ENCODE assay signal across 32 mouse cellular contexts in genomic region chr1:93702106-93702505, GRCm38 (mm10). TPM values are rescaled to one million over a fixed set of nuclear protein-coding genes. Genes with fewer than 3 reads are reported as not detected.
"Had no signal": no experiment of that assay in that cellular context is flagged by ENCODE, and none has a peak within 500 bp of the region (broad histone marks: within the 10 kb centered on the region; RNA-seq: fewer than 3 reads in every experiment).

No protein-coding gene starts in this region.

- H3K4me1 ChIP-seq: limb, embryonic 10.5 days; limb, embryonic 12.5 days; limb, embryonic 15.5 days; liver, embryonic 12.5 days; liver, embryonic 13.5 days; liver, embryonic 15.5 days; midbrain, embryonic 10.5 days; midbrain, embryonic 12.5 days; midbrain, embryonic 13.5 days; midbrain, embryonic 15.5 days had no signal

- H3K27ac ChIP-seq: left cerebral cortex, adult 2 months; limb, embryonic 10.5 days; limb, embryonic 12.5 days; limb, embryonic 13.5 days; limb, embryonic 15.5 days; liver, embryonic 12.5 days; liver, embryonic 13.5 days; liver, embryonic 14.5 days; liver, embryonic 15.5 days; lung, embryonic 15.5 days; macrophage; midbrain, embryonic 10.5 days; midbrain, embryonic 12.5 days; midbrain, embryonic 13.5 days; midbrain, embryonic 15.5 days had no signal

- DNase-seq: left cerebral cortex, postnatal 4 days; liver; liver, embryonic 13.5 days; liver, postnatal 0 days; lung, adult 18-20 months; lung, adult 2 months; lung, embryonic 14.5 days; lung, postnatal 10 days; lung, postnatal 14 days; lung, postnatal 36 days; midbrain, embryonic 14.5 days had no signal

- ATAC-seq: liver, embryonic 12.5 days; liver, postnatal 0 days; lung, postnatal 0 days; midbrain, embryonic 13.5 days; midbrain, embryonic 15.5 days had no signal

- H3K9ac ChIP-seq: limb, embryonic 12.5 days; limb, embryonic 13.5 days; limb, embryonic 15.5 days; liver, embryonic 12.5 days; liver, embryonic 13.5 days; liver, embryonic 14.5 days; liver, embryonic 15.5 days; liver, postnatal 0 days; lung, embryonic 14.5 days; lung, embryonic 15.5 days; midbrain, embryonic 12.5 days; midbrain, embryonic 13.5 days; midbrain, embryonic 15.5 days had no signal

- H3K27me3 ChIP-seq: limb, embryonic 12.5 days; limb, embryonic 13.5 days; limb, embryonic 15.5 days; liver, embryonic 12.5 days; liver, embryonic 13.5 days; liver, embryonic 15.5 days; lung, embryonic 15.5 days; midbrain, embryonic 12.5 days; midbrain, embryonic 13.5 days; midbrain, embryonic 15.5 days had no signal

- H3K4me2 ChIP-seq: limb, embryonic 12.5 days; limb, embryonic 13.5 days; limb, embryonic 15.5 days; liver, embryonic 11.5 days; liver, embryonic 12.5 days; liver, embryonic 13.5 days; liver, embryonic 15.5 days; lung, embryonic 14.5 days; lung, embryonic 15.5 days; midbrain, embryonic 12.5 days; midbrain, embryonic 13.5 days; midbrain, embryonic 15.5 days had no signal

- H3K36me3 ChIP-seq: liver, embryonic 15.5 days; lung, embryonic 15.5 days had no signal

- H3K4me3 ChIP-seq: left cerebral cortex, adult 2 months; limb, embryonic 10.5 days; limb, embryonic 12.5 days; limb, embryonic 13.5 days; limb, embryonic 15.5 days; liver, embryonic 12.5 days; liver, embryonic 13.5 days; liver, embryonic 15.5 days; lung, embryonic 15.5 days; megakaryocyte, embryonic 14.5 days; midbrain, embryonic 10.5 days; midbrain, embryonic 12.5 days; midbrain, embryonic 13.5 days; midbrain, embryonic 15.5 days; myocyte had no signal

- H3K9me3 ChIP-seq: limb, embryonic 10.5 days; limb, embryonic 12.5 days; limb, embryonic 13.5 days; limb, embryonic 15.5 days; liver, embryonic 12.5 days; liver, embryonic 13.5 days; liver, embryonic 15.5 days; lung, embryonic 15.5 days; megakaryocyte, embryonic 14.5 days; midbrain, embryonic 10.5 days; midbrain, embryonic 12.5 days; midbrain, embryonic 13.5 days; midbrain, embryonic 15.5 days had no signal

RNA-seq across cellular contexts. Expression of gene Bok, which starts 16.6 kb away (rescaled TPM):
- total RNA-seq: megakaryocyte, adult 5-6 weeks; megakaryocyte-erythroid progenitor cell, adult 5-6 weeks; monocyte, adult 5-6 weeks had no signal
- polyA plus RNA-seq: macrophage had no signal
